Mouse (Mus musculus): ENCODE measurements at regions not wholly inside any gene's neighbourhood (a gene's known extent, or its start where the extent isn't known, plus 50 kb on each side); places are given as distances from the start of the nearest gene placed in this dataset.
A peak's percentile ranks its signal among the peaks of the same experiment; 100 is the strongest.

DNA sequence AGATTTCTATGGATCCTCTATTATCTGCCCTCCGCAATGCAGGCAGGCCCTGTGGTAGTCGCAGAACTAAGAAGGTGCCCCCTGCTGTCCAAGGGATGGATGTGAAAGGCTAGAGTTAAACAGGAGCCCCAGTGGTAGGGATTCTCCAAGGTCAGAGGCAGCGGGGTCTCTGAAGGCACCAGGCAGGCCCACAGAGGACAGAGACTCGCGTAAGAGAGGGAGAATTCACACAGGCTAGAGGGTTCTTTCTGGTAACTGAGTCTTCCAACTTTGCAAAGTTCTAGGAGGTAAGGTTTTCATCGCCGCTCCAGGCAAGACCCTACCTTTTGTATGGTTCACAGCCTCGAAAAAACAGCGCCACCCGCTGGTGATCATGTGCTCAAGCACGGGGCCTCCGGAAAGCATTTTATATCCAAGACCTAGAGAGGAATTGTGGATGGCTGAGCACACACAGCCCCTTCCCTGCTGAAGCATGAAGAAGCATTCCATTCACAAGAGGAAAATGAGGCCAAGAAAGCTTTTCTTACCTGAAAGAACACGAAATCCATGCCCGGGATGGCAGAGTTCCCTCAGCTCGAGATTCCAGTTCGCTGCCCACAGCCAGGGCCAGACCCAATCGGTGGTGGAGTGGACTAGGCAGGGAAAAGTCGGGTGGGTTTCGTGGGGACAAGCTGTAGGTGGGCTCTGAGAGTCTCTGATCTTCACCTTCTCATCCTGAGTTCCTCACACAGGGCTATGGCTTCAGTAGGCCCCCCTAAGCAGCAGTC, 102.6 kb upstream of the Csf3r start:
- peak; percentile 59 for TF ChIP-seq CTCF (IDR thresholded peaks at IDR 0.05)
- Histone ChIP-seq H3K4me3 (no peak overlapping the region), H3K27ac (no peak overlapping the region)
- DNase-seq (ENCODE audit: extremely low spot score in 1 of 2, low spot score in 2 of 2) = peak in 1 of 2 experiments; percentile 41
- intact Hi-C loops (cut with DNase I) = no loop called here

GRCm38 (mm10) chr4:125922317-125922878, 102.0 kb upstream of the Csf3r start:
- no peak for DNase-seq (ENCODE audit: extremely low spot score in 1 of 2, low spot score in 2 of 2)
- intact Hi-C loops (cut with DNase I) = no loop called here
- H3K4me3 ChIP-seq = no peak overlapping the region
- TF ChIP-seq CTCF (IDR thresholded peaks at IDR 0.05) = no peak
- H3K27ac ChIP-seq = no peak overlapping the region

DNA sequence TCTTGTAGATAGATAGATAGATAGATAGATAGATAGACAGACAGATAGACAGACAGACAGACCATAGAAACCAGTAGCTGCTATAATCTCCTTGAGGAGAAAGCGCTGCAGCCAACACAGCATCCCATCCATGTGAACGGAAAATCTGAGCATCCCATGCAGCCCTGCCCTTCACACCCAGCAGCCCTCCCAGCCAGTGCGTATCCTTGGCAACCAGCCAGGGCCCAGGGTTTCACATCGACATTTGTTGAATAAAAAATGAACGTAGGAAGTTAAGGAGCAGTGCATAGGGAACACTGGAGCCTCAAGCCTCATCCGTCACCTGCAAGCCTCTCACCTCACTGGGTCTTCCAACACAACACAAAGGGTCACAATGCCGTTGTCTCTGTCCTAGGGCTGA, 101.1 kb upstream of the Csf3r start:
- H3K27ac ChIP-seq = no peak overlapping the region
- no peak for TF ChIP-seq CTCF (IDR thresholded peaks at IDR 0.05)
- intact Hi-C loops (cut with DNase I) = no loop called here
- H3K4me3 ChIP-seq = no peak overlapping the region
- no peak for DNase-seq (ENCODE audit: extremely low spot score in 1 of 2, low spot score in 2 of 2)

DNA sequence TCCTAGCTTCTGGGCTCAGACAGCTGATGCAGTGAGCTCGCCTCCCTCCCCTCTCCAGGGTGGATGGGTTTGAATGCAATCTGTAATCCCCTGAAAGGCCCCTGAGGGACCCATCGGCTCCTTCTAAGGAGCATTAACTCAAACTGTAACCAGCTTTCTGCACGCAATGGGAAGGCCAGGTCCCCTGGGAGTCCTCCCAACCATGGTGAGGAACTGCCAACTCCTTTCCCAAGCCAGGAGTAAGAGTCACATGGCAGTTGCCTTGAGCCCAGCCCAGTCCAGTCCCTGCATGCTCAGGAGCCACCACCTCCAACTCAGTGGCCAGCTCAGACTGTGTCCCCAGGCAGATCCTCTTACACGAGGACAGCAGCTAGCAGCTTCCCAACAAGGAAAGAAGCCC, 96.2 kb upstream of the Csf3r start:
- no peak for TF ChIP-seq CTCF (IDR thresholded peaks at IDR 0.05)
- intact Hi-C loops (cut with DNase I) = no loop called here
- DNase-seq (ENCODE audit: extremely low spot score in 1 of 2, low spot score in 2 of 2) = no peak
- no peak overlapping the region for H3K4me3 ChIP-seq
- H3K27ac ChIP-seq = no peak overlapping the region

DNA sequence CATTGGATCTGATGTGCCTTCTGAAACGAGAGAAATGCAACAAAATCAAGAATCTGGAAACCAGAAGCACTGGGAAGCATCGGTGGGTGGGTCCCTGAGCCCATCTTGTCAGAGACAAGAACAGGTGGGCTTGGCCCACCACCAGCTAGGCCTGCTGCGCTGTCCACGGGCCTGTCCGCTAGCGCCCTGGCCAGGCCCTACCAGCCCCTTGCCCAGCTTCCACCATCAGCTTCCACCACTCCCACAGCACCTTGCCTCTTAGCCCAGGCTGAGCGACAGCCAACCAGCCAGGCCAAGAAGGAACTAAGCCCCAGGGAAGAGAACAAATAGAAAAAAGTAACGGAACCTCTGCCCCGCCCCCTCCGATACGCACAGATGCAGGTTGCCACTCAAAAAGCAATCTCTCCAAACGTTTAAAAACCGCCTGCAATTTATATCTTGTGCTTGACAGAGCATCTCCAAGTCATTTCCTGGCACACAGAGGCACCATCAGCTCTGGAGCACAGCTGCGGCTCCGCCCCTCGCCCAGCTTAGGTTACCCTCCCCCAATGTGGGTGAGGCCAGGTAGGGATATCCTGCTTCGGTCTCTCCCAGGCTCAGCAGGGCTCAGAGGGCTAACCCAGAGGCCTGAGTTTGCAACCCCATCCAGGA, 95.1 kb upstream of the Csf3r start:
- Histone ChIP-seq H3K4me3 (no peak overlapping the region), H3K27ac (no peak overlapping the region)
- intact Hi-C loops (cut with DNase I) = no loop called here
- no peak for DNase-seq (ENCODE audit: extremely low spot score in 1 of 2, low spot score in 2 of 2)
- no peak for TF ChIP-seq CTCF (IDR thresholded peaks at IDR 0.05)

DNA sequence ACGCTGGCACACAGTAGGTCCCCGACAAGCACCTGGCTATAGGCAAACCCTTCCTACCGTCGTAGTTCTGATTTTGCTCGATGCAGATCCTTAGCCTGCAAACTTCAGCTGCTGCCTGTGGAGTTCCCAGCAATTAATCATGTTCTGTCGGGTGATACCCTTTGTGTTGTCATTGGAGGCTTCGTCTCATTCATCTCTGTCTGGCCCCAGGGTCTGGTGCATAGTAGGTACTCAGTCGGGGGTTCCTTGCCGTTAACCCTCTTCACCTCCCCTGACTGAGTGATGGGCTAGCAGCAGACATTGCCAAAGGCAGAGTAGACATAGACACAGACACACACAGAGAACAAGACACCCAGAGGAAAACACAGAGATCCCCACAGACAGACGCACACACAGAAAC, 93.6 kb upstream of the Csf3r start:
- H3K4me3 ChIP-seq = no peak overlapping the region
- no peak for DNase-seq (ENCODE audit: extremely low spot score in 1 of 2, low spot score in 2 of 2)
- H3K27ac ChIP-seq = no peak overlapping the region
- intact Hi-C loops (cut with DNase I) = no loop called here
- TF ChIP-seq CTCF (IDR thresholded peaks at IDR 0.05) = no peak

GRCm38 (mm10) chr4:125931321-125931720, 93.0 kb upstream of the Csf3r start:
- H3K4me3 ChIP-seq = no peak overlapping the region
- no peak overlapping the region for H3K27ac ChIP-seq
- no peak for DNase-seq (ENCODE audit: extremely low spot score in 1 of 2, low spot score in 2 of 2)
- intact Hi-C loops (cut with DNase I) = no loop called here
- no peak for TF ChIP-seq CTCF (IDR thresholded peaks at IDR 0.05)

GRCm38 (mm10) chr4:125932036-125932756, 92.2 kb upstream of the Csf3r start:
- no peak overlapping the region for H3K27ac ChIP-seq
- no peak for DNase-seq (ENCODE audit: extremely low spot score in 1 of 2, low spot score in 2 of 2)

DNA sequence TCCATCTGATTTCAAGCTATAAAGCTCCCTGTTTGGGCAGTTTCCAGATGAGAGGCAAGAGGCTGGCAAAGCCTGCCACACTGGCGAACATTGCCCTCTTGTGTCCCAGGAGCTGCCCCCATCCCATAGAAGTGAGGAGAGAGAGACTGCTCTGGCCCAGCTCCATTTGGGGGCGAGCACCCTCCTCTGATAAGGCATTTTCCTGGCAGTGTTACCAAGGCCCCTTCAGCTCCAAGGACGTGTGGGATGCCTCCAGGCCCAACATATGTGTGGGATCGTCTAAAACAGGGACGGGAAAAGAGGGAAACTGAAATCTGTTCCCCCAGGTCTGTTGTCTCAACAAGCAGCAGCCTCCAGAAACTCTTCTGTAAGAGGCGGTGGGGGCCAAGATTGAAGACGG, 88.0 kb upstream of the Csf3r start:
- H3K4me3 ChIP-seq = no peak overlapping the region
- DNase-seq (ENCODE audit: extremely low spot score in 1 of 2, low spot score in 2 of 2) = no peak
- H3K27ac ChIP-seq = no peak overlapping the region
- no peak for TF ChIP-seq CTCF (IDR thresholded peaks at IDR 0.05)
- intact Hi-C loops (cut with DNase I) = no loop called here

More at GRCm38 (mm10) chr4:125932036-125932756, 92.2 kb upstream of the Csf3r start:
- TF ChIP-seq CTCF (IDR thresholded peaks at IDR 0.05) = no peak
- no peak overlapping the region for H3K4me3 ChIP-seq
- intact Hi-C loops (cut with DNase I) = no loop called here

- intact Hi-C loops (cut with DNase I) = no loop called here
- Histone ChIP-seq H3K27ac (no peak overlapping the region), H3K4me3 (no peak overlapping the region)
- no peak for TF ChIP-seq CTCF (IDR thresholded peaks at IDR 0.05)
- DNase-seq (ENCODE audit: extremely low spot score in 1 of 2, low spot score in 2 of 2) = no peak
Measured at GRCm38 (mm10) chr4:125938186-125938585, 86.2 kb upstream of the Csf3r start.

- no peak for DNase-seq (ENCODE audit: extremely low spot score in 1 of 2, low spot score in 2 of 2)
- no peak for TF ChIP-seq CTCF (IDR thresholded peaks at IDR 0.05)
- no peak overlapping the region for H3K4me3 ChIP-seq
- intact Hi-C loops (cut with DNase I) = loop anchor here (5.0 kb wide), 3 partner anchors 454 to 779 kb away; no protein-coding TSS in a partner anchor
- H3K27ac ChIP-seq = no peak overlapping the region
Measured at GRCm38 (mm10) chr4:125941266-125941665, 83.1 kb upstream of the Csf3r start.

GRCm38 (mm10) chr4:125941916-125942315, 82.4 kb upstream of the Csf3r start:
- TF ChIP-seq CTCF (IDR thresholded peaks at IDR 0.05) = peak; percentile 81
- peak; percentile 51 to 65 for DNase-seq (ENCODE audit: extremely low spot score in 1 of 2, low spot score in 2 of 2)
- Histone ChIP-seq H3K4me3 (no peak overlapping the region), H3K27ac (no peak overlapping the region)
- intact Hi-C loops (cut with DNase I) = loop anchor here (5.0 kb wide), 3 partner anchors 455 to 780 kb away; no protein-coding TSS in a partner anchor
